Mouse (Mus musculus): ENCODE data around the gene Ttll4. TPM values are rescaled to one million over a fixed set of nuclear protein-coding genes. Genes with fewer than 3 reads are reported as not detected.

Gene Ttll4
- polyA plus RNA-seq, 1 experiment from 2014 or later: 7.1 TPM

Other genes starting within 250 kb of the Ttll4 start
- 51.5 and 52.1 TPM in 2 replicates for gene Cnot9, start 155.7 kb upstream of the Ttll4 start, polyA plus RNA-seq (2015; fragmentation: Nextera tagmentation; extraction: Ambion mirVana)
- 0.10 and 0.29 TPM in 2 replicates for gene Plcd4, start 118.9 kb upstream of the Ttll4 start, polyA plus RNA-seq (2015; fragmentation: Nextera tagmentation; extraction: Ambion mirVana)
- gene Usp37, start 117.5 kb upstream of the Ttll4 start, polyA plus RNA-seq (2015; fragmentation: Nextera tagmentation; extraction: Ambion mirVana): 20.3 and 20.9 TPM in 2 replicates
- gene Zfp142, start 73.5 kb upstream of the Ttll4 start, polyA plus RNA-seq (2015; fragmentation: Nextera tagmentation; extraction: Ambion mirVana): 3.5 and 3.6 TPM in 2 replicates
- gene Bcs1l, start 73.5 kb upstream of the Ttll4 start, polyA plus RNA-seq (2015; fragmentation: Nextera tagmentation; extraction: Ambion mirVana): 21.5 and 23.3 TPM in 2 replicates
- 26.3 and 28.2 TPM in 2 replicates for gene Rnf25, start 60.3 kb upstream of the Ttll4 start, polyA plus RNA-seq (2015; fragmentation: Nextera tagmentation; extraction: Ambion mirVana)
- 3.0 and 3.3 TPM in 2 replicates for gene Stk36, start 60.3 kb upstream of the Ttll4 start, polyA plus RNA-seq (2015; fragmentation: Nextera tagmentation; extraction: Ambion mirVana)
- gene Cyp27a1, start 51.8 kb downstream of the Ttll4 start, polyA plus RNA-seq (2015; fragmentation: Nextera tagmentation; extraction: Ambion mirVana): 7.6 and 8.0 TPM in 2 replicates
- gene Prkag3, start 87.5 kb downstream of the Ttll4 start, polyA plus RNA-seq (2015; fragmentation: Nextera tagmentation; extraction: Ambion mirVana): 0.15 and 0.17 TPM in 2 replicates
- gene Wnt6, start 110.1 kb downstream of the Ttll4 start, polyA plus RNA-seq (2015; fragmentation: Nextera tagmentation; extraction: Ambion mirVana): 0.22 and 0.49 TPM in 2 replicates
- gene Wnt10a, start 129.8 kb downstream of the Ttll4 start, polyA plus RNA-seq (2015; fragmentation: Nextera tagmentation; extraction: Ambion mirVana): 0.05 and 0.09 TPM in 2 replicates
- 0.07 and 0.18 TPM in 2 replicates for gene Cdk5r2, start 193.2 kb downstream of the Ttll4 start, polyA plus RNA-seq (2015; fragmentation: Nextera tagmentation; extraction: Ambion mirVana)
- gene Fev, start 223.7 kb downstream of the Ttll4 start, polyA plus RNA-seq (2015; fragmentation: Nextera tagmentation; extraction: Ambion mirVana): 0.95 and 1.5 TPM in 2 replicates
- 1.5 and 2.4 TPM in 2 replicates for gene Cryba2, start 231.4 kb downstream of the Ttll4 start, polyA plus RNA-seq (2015; fragmentation: Nextera tagmentation; extraction: Ambion mirVana)